ENCODE assay signal across 9 mouse cellular contexts in genomic region chr16:30531761-30532406, GRCm38 (mm10). TPM values are rescaled to one million over a fixed set of nuclear protein-coding genes. Genes with fewer than 3 reads are reported as not detected.
DNase-seq lines count a peak whose midpoint lies in the region; ATAC-seq lines count a peak whose summit lies in the region.
"Had no signal": no experiment of that assay in that cellular context is flagged by ENCODE, and none has a peak within 500 bp of the region (broad histone marks: within the 10 kb centered on the region; RNA-seq: fewer than 3 reads in every experiment).

No protein-coding gene starts in this region.

- H3K4me2 ChIP-seq in heart, embryonic 13.5 days, result peak overlapping the region; percentile 37
- H3K4me2 ChIP-seq: liver, embryonic 15.5 days had no signal

- H3K4me3 ChIP-seq in heart, embryonic 13.5 days, result no peak overlapping the region
- H3K4me3 ChIP-seq in midbrain, embryonic 10.5 days, result no peak overlapping the region
- H3K4me3 ChIP-seq: liver, embryonic 15.5 days had no signal

- DNase-seq in cerebellum, postnatal 4 days (ENCODE audit: low spot score in 2 of 2), result peak; percentile 60 to 63
- DNase-seq in cerebellum, adult 9-10 months, result no peak
- DNase-seq in B cell, adult 2 months, result peak; percentile 67 to 68
- DNase-seq in brain, adult 2 months (ENCODE audit: low read depth, low spot score), result peak; percentile 40
- peak; percentile 74 for DNase-seq in kidney, postnatal 10 days
- peak; percentile 54 for DNase-seq in midbrain, embryonic 10.5 days (ENCODE audit: low spot score)
- peak; percentile 29 for DNase-seq in thymus, postnatal 0 days (ENCODE audit: low spot score)

- ATAC-seq in heart, embryonic 13.5 days (ENCODE audit: extremely low read depth, insufficient number of reproducible peaks, low FRiP score, low TSS enrichment), result no peak

- H3K36me3 ChIP-seq in heart, embryonic 13.5 days, result peaks cover 36% of the 10 kb centered on the region
- peaks cover 24% of the 10 kb centered on the region for H3K36me3 ChIP-seq in midbrain, embryonic 10.5 days
- H3K36me3 ChIP-seq: liver, embryonic 15.5 days had no signal

- no peaks in the 10 kb centered on the region for H3K9me3 ChIP-seq in heart, embryonic 13.5 days
- H3K9me3 ChIP-seq in midbrain, embryonic 10.5 days (replicated peaks), result no peaks in the 10 kb centered on the region
- H3K9me3 ChIP-seq: liver, embryonic 15.5 days had no signal

- H3K27ac ChIP-seq in heart, embryonic 13.5 days (replicated peaks), result no peak overlapping the region
- no peak overlapping the region for H3K27ac ChIP-seq in midbrain, embryonic 10.5 days (replicated peaks)
- H3K27ac ChIP-seq: liver, embryonic 15.5 days had no signal

- no peak overlapping the region for H3K9ac ChIP-seq in heart, embryonic 13.5 days
- H3K9ac ChIP-seq: liver, embryonic 15.5 days had no signal

- peaks cover 28% of the 10 kb centered on the region for H3K4me1 ChIP-seq in heart, embryonic 13.5 days
- H3K4me1 ChIP-seq in midbrain, embryonic 10.5 days, result peaks cover 5% of the 10 kb centered on the region; the same call in 1 of the 2 replicates
- H3K4me1 ChIP-seq: liver, embryonic 15.5 days had no signal

- no peaks in the 10 kb centered on the region for H3K27me3 ChIP-seq in heart, embryonic 13.5 days (replicated peaks)
- H3K27me3 ChIP-seq in midbrain, embryonic 10.5 days (ENCODE audit: low read depth, poor library complexity, severe bottlenecking), result no peaks in the 10 kb centered on the region

- WGBS in heart, embryonic 13.5 days, result 25% methylated on average over 20 of the region's 20 CpGs
- 29% methylated on average over 20 of the region's 20 CpGs for WGBS in midbrain, embryonic 10.5 days

RNA-seq across cellular contexts. Expression of gene Tmem44, which starts 18.8 kb away (rescaled TPM):
- 19.6 and 20.9 TPM in 2 replicates for polyA plus RNA-seq in heart, embryonic 13.5 days (2015; fragmentation: Nextera tagmentation; extraction: Ambion mirVana)
- 21.6 and 33.2 TPM in 2 replicates for polyA plus RNA-seq in midbrain, embryonic 10.5 days (2016; fragmentation: Nextera tagmentation; extraction: Ambion mirVana)
- polyA plus RNA-seq in thymus, postnatal 0 days (2015; fragmentation: Nextera tagmentation; extraction: Ambion mirVana), result 2.1 and 2.2 TPM in 2 replicates

RNA-seq across cellular contexts. Expression of gene Lsg1, which starts 55.5 kb away (rescaled TPM):
- polyA plus RNA-seq in heart, embryonic 13.5 days (2015; fragmentation: Nextera tagmentation; extraction: Ambion mirVana), result 35.7 and 37.4 TPM in 2 replicates
- polyA plus RNA-seq in midbrain, embryonic 10.5 days (2016; fragmentation: Nextera tagmentation; extraction: Ambion mirVana), result 82.3 and 86.2 TPM in 2 replicates
- 67.2 and 68.2 TPM in 2 replicates for polyA plus RNA-seq in thymus, postnatal 0 days (2015; fragmentation: Nextera tagmentation; extraction: Ambion mirVana)
